Mouse (Mus musculus): Measurements from ENCODE around the gene Depp1. TPM values are rescaled to one million over a fixed set of nuclear protein-coding genes. Genes with fewer than 3 reads are reported as not detected.

Gene Depp1
- total RNA-seq, 2 experiments from 2014 or later, result 41.6 to 75.0 TPM

GRCm38 (mm10) chr6:116676355-116676913, 26.0 kb downstream of the Depp1 start:
- intact Hi-C loops (cut with DNase I), result no loop called here
- peak in 1 of 2 experiments; percentile 57 for DNase-seq

GRCm38 (mm10) chr6:116677321-116677720, 26.9 kb downstream of the Depp1 start:
- intact Hi-C loops (cut with DNase I), result no loop called here

DNA sequence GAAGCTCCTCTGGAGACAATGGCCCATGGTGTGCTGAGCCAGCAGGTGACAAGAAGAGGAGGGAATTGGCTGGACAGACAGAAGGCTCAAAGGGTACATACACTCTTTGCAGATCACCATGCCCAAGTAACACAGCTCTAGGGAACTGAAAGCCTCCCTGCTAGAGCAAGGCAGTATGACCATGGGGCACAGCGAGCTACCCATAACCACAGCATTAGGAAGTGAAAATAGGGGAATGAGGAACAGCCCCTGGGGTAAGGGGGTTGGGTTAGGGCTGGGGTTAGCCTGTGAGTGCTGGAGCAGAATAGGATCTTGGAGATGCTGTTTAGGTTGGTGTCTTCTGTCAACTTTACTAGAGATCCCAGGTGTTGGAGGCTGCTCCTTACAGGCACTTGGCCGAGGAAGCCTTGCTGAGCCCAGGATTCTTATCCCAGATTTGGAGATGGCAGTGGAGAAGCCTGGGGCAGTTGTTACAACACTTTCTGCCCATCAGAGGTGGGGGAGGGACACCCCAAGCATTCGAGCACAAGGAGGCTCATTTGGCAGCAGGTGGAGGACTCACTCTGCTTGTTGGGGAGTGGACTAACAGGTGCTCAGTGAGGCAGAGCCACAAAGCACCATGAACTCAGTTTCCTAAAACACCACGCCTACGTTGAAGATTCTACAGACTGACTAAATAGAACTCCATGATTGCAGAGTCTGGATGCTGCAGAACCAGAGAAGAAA, 29.3 kb downstream of the Depp1 start:
- DNase-seq, result no peak
- intact Hi-C loops (cut with DNase I), result no loop called here

More at GRCm38 (mm10) chr6:116677321-116677720, 26.9 kb downstream of the Depp1 start:
- DNase-seq, result no peak

DNA sequence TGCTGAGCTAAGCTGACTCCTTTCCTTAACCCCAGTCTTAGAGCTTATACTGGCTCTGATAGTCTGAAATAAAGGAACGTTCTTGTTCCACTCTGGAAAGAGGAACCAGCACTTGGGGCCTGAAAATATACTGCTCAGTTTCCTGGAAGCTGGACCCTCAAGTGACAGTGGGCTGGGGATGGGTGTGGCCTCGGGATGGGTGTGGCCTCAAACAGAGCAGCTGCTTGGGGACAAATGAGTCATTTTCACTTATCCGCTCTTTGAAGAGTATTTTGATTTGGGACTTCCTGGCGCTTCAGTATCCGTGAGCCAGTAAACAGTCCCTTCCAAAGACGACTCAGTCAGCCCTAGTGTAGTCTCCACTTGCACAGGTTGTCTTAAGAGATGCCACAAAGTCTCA, 31.9 kb downstream of the Depp1 start:
- peak; percentile 51 to 57 for DNase-seq
- intact Hi-C loops (cut with DNase I), result no loop called here

DNA sequence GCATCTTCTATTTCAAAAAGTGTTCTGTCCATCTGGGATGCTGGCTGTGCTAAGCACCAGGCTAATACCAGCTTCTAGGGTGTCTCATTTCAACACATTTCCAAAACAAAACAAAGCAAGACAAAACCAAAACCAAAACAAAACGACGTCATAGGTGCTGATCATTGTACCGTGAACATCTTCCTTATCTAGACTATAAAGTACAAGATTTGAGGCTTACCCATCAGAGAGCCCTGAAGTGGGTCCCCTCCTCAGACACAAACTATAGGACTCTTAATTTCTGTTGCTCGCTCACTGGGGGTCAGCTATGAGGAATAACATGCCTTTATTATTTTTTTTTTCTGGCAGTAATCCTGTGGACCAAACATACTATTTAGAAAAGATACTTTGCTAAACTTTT, 43.2 kb downstream of the Depp1 start:
- intact Hi-C loops (cut with DNase I), result no loop called here
- no peak for DNase-seq

DNA sequence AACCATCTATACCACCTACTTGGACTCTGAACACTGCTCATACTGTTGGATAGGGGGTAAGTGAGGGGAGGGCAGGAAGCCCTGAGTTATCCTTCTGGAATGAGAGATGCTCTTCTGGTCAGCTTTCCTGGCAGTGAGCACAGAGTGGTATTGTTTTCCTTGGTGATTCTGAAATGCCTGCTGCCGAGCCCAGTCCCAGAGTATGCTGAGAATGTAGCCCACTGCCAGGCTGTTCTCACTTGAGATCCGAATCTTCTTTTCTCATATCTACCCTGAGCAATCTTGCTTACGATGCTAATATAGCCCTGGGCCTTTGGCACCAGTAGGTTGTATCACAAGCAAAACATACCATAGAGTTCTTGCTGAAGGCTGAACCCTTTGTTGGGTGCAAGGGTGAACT, 43.9 kb downstream of the Depp1 start:
- DNase-seq, result no peak
- intact Hi-C loops (cut with DNase I), result no loop called here

DNA sequence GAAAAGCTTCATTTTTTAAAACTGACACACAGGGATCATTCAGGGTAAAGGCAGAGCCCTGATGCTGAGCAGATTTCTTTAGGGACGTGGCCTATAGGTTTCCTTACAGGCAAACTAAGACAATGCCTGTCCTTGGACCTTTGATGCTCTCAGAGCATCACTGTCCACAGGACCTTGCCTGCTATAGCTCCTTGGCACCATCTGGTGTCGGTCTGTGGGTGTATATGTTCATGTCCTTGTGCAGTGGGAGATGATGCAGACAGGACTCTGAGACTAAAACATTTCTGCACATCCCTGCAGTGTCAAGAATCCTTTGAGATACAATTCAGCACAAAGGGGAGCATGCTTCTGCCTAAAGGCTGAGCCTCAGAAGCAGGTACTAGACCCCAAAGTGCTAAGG, 47.0 kb downstream of the Depp1 start:
- intact Hi-C loops (cut with DNase I), result loop anchor here (1.0 to 5.0 kb wide), 3 partner anchors 43 to 280 kb away; no protein-coding TSS in a partner anchor
- DNase-seq, result no peak

- intact Hi-C loops (cut with DNase I), result loop anchor here (1.0 to 5.0 kb wide), 3 partner anchors 44 to 281 kb away; no protein-coding TSS in a partner anchor
- DNase-seq, result no peak
Observed at GRCm38 (mm10) chr6:116697896-116698425, 47.6 kb downstream of the Depp1 start.

- intact Hi-C loops (cut with DNase I), result no loop called here
- DNase-seq, result no peak
Observed at GRCm38 (mm10) chr6:116700821-116701220, 50.4 kb downstream of the Depp1 start.

Small RNAs within 50 kb of the gene (microRNA-seq; reads per million reads assigned to microRNA genes)
- 0 to 0.35 reads per million in 2 experiments for gene Mir7043

Other genes starting within 250 kb of the Depp1 start
- 1 to 10 TPM; 4.3 to 4.6 TPM for gene Alox5, start 189.4 kb upstream of the Depp1 start, total RNA-seq (2021)
- not detected for gene Olfr211, start 161.5 kb upstream of the Depp1 start, total RNA-seq (2021)
- not detected for gene Olfr212, start 144.1 kb upstream of the Depp1 start, total RNA-seq (2021)
- not detected for gene Olfr213, start 112.2 kb upstream of the Depp1 start, total RNA-seq (2021)
- 1 to 10 TPM; 3.1 to 3.2 TPM for gene Gm5580, start 99.5 kb upstream of the Depp1 start, total RNA-seq (2021)
- not detected for gene Olfr214, start 96.4 kb upstream of the Depp1 start, total RNA-seq (2021)
- not detected for gene Olfr215, start 66.4 kb upstream of the Depp1 start, total RNA-seq (2021)
- 10 to 100 TPM; 33.9 to 38.5 TPM for gene Zfp422, start 21.6 kb upstream of the Depp1 start, total RNA-seq (2021)
- 1 to 10 TPM; 5.0 to 6.5 TPM for gene Rassf4, start 23.3 kb downstream of the Depp1 start, total RNA-seq (2021)
- under 1 TPM; 0.02 TPM for gene Tmem72, start 66.3 kb downstream of the Depp1 start, total RNA-seq (2021)

Measured in heart, postnatal 10 days (tissue).